Mouse (Mus musculus): ENCODE results near the gene Tgif1.

DNA sequence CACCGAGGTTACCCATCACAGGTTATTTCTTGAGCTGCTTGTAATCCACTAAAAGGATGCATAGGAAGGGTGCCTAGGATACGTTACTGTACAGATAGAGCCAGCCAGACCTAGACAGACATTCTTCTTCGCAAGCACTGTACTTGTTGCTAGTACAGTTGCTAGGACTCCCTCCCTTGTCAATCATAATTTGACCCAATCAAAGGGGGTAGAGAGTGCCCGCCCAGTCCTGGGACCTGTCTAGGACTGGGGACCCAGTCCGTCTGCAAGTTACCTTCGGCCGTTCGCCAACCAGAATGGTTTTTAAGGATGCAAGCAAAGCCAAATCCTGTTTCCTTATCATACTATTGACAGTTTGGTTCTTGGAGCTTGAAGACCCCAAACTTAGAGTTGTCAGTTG is 10.8 kb upstream of the Tgif1 start:
- no peak for TF ChIP-seq MAX (IDR thresholded peaks at IDR 0.05; ENCODE audit: low read depth)
- TF ChIP-seq CEBPB (IDR thresholded peaks at IDR 0.05; ENCODE audit: insufficient read depth, poor library complexity, severe bottlenecking): no peak
- no peak for TF ChIP-seq POLR2A (IDR thresholded peaks at IDR 0.05; ENCODE audit: insufficient read length, low read depth)
- no peak for TF ChIP-seq TCF12 (IDR thresholded peaks at IDR 0.05; ENCODE audit: insufficient read depth, poor library complexity, severe bottlenecking)
- TF ChIP-seq TCF3 (IDR thresholded peaks at IDR 0.05; ENCODE audit: insufficient read length, low read depth): no peak
- no peak for TF ChIP-seq USF1 (IDR thresholded peaks at IDR 0.05; ENCODE audit: low read depth)
- TF ChIP-seq MYOG (IDR thresholded peaks at IDR 0.05; ENCODE audit: control insufficient read depth in 1 of 3, insufficient read depth in 1 of 3, insufficient read length in 2 of 3, low read depth in 2 of 3): no peak
- no peak for TF ChIP-seq POLR2AphosphoS2 (IDR thresholded peaks at IDR 0.05; ENCODE audit: insufficient read length, low read depth)
- TF ChIP-seq E2F4 (IDR thresholded peaks at IDR 0.05; ENCODE audit: insufficient read depth): no peak
- no peak for TF ChIP-seq MYOD1 (IDR thresholded peaks at IDR 0.05; ENCODE audit: control insufficient read depth in 1 of 3, insufficient read length in 2 of 3, low read depth in 2 of 3)
